Mouse (Mus musculus): ENCODE measurements around the gene Wdr11. TPM values are rescaled to one million over a fixed set of nuclear protein-coding genes. Genes with fewer than 3 reads are reported as not detected.

Gene Wdr11
- polyA plus RNA-seq (2014; fragmentation: Illumina TruSeq; extraction: RNeasy Lipid Tissue Mini Kit (QIAGEN cat#74804)), result 42.2 TPM

GRCm38 (mm10) chr7:129591371-129592131 lies at the start of gene Wdr11:
TSS of gene Wdr11 (plus strand) at chr7:129591863.

